Mouse (Mus musculus) layer of hippocampus, postnatal 14 days (tissue): ENCODE measurements at regions not wholly inside any gene's neighbourhood (a gene's known extent, or its start where the extent isn't known, plus 50 kb on each side); places are given as distances from the start of the nearest gene placed in this dataset.

Experiments used
- DNase-seq, 2 experiments: peaks; one replicate each; pipeline ENCODE4 v3.0.0; 2021 to 2022; ENCODE audit warnings: low spot score in 2 of 2, mixed read lengths in 1 of 2

DNA sequence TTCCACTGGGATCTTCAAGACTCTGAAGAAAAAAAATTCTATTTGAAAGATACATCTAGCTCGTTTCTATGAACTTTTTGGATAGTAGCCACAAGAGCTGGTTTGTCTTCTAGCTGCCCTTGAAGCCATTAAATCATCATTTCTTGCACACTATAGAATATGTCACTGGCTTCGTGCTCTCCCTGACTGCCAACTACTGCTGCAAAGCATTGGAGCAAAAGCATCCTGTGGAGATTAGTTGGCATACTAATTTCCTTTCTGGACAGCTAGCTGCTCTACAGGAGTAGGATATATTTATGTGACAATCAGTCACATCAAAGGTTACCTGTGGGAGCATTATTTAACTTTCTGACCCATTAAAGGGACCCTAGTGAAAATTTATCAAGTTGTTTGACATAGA lies 243.1 kb downstream of the Pdgfc start:
- DNase-seq: no peak

DNA sequence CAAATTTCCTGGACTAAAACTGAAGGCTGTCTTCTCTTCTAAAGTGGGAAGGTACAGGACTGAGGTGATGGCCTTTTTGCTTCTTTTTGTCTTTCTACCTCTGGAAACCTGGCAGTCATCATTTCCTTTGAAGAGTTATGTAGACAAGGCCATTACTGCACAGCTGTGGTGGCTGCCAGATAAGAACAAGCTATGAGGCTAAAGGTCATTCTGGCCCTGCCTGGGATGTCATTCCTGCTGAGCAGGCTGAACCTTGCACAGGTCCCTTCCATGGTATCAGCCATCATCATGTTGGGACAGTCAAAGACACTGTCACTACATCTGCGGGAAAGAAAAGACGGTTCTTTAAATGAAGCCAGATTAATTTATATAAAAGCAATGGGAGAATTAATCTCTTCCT lies 253.5 kb downstream of the Pdgfc start:
- no peak for DNase-seq

DNA sequence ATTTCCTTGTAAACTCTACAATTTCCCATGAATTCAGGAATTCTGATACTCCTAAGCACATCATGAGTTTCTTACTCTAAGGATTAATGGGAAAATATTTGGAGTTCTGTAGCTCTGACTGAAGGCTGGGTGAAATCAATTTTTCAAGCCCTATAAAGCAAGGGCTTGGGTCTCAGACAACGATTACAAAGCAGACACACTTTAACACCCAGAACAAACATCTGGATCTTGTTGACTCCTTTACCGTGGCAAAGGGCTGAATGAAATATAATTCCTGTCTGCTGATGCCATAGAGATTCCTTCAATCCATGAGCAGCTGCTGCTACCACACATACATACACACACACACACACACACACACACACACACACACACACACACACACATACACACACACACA lies 256.2 kb downstream of the Pdgfc start:
- DNase-seq: no peak

DNA sequence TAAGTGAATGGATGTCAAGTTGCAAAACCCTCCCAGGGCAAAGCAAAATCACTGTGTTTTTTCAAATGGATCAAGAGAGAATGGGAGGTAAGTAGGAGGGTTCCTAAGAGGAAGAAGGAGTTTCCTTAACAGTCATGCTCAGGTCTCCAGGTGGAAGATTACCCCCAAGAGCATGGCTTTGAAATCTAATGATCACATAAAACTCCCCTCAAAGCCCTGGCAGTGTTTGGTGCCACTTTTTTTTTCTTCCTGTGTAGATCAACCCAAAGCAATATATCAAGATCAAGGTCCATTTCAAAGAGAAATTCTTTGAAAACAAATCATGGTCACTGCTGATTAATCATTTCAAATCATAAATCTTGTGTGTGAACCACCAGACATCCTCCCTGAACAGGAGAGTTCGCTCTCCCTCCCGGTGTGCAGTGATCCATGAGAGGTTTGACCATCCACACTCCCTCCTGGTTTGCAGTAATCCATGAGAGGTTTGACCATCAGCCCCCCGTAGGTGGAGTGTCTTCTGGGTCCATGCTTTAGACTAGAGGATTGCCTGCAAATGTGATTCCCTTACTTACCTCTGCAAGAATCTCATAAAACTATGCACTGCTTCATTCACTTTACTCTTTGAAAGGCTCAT lies 257.1 kb downstream of the Pdgfc start:
- no peak for DNase-seq

DNA sequence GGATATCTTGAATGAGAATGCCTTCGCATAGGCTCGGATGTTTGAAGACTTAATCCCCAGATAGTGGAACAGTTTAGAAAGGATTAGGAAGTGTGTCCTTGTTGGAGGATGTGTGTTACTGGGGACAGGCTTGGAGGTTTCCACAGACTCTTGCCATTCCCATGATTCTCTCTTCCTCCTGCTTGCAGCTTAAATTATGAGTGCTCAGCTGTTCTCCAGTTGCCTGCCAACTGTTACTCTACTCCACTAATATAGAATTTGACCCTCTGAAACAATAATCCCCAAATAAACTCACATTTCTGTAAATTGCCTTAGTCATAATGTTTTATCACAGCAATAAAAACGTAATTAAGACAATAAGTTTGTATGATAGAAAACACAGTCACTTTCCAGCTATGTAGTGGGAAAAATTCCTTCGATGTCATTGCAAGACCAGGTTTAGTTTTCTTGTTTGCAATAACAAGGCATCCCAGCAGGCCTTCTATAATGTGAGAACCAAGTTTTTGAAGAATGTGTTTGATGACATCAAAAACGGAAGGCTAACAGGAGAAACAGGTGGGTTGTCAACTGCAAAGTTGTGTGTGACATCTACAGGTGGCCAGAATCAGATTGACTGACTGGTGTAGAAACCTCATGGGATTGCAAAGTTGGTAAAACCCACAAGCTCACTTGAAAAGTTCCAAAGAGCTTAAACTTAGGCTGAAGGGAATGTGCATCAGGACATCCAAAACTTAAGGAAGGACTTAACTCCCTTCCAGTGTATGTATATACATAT lies 268.0 kb downstream of the Pdgfc start:
- no peak for DNase-seq

DNA sequence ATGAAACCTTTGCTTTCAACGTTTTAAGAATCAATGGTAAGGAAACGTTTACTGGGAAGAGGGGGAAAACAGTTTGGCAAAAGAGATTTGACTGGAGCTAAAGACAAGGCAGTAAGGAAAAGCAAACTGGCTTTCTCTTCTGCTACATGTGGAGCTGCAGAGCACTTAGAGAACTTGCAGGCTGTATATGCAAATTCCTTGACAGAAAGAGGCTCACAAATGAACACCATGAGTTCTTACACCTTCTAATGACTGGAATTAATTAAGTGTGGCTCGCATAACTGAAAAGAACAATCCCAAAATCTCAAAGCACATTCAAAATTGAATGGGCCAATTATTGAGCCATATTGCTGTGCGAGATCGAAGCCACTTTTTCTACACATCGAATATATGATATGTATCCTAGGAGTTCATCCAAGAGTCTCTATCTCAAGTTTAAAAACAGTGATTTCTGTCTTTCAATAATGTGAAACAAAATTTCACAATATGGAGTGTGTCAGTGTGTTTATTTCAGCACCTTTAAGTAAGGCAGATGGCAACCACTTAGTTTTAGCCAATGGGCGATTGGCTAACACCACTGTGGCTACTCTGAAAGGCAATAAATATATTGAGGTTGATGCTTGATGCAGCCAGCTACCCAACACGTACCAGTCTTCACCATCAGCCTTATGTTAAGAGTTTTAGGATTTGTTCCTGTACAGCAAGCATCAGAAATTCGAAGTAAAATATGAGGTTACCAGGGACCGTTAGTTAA lies 269.4 kb downstream of the Pdgfc start:
- no peak for DNase-seq

DNA sequence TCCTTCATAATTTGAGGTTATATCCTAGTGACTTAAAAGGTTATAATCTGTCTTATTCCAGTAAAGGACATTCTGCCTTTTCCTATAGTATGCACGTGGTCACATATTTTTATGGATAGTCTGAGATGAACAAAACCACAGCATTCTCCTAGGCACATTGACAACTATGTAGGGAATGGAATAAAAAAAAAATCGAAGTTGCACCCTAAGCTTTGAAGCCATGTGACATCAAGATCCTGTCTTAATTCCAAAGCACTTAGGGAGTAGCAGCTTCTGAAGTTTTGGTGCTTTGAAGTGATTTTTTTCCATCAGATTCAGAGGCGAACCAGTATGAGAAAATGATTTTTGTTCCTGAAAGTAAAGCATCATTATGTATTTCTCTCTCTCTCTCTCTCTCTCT lies 290.6 kb downstream of the Pdgfc start:
- no peak for DNase-seq

DNA sequence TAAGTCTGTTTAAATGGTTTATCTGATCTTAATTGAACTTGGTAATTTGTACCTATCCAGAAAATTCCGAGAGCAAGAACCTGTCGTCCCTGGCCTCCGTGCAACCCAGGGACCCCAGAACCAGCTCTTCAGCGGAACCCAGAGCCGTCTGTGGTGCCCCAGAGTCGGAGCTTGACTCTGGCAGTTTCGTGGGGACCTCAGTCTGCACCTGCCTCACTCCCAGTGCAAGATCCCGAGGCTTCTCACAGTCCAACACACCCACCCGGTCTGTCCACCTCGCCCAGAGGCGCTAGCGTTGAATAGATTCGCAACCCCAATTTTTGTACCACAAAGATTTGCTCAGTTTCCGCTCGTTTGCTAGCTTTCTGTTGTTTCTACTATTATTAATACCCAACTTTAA lies 315.5 kb downstream of the Pdgfc start:
- DNase-seq: no peak

DNA sequence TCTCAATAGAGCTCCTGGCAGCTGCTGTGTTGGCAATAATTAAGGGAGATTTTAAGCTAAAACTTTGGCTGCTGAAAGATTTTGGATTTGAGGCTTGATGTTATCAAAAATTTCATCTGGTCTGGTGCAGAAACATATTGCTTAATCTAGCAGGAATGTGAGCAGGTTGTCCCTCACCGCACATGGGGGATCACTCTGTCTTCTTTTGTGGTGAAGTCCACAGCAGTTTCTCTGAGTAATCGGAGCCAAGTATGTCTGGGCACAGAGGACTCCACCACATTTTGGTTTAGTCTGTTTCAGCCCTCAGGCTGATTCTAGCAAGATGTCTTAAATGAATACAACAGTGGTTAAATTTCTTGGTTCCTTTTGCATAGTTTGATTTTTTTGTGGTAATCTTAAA lies 331.7 kb downstream of the Pdgfc start:
- DNase-seq: peak; percentile 3 to 15

DNA sequence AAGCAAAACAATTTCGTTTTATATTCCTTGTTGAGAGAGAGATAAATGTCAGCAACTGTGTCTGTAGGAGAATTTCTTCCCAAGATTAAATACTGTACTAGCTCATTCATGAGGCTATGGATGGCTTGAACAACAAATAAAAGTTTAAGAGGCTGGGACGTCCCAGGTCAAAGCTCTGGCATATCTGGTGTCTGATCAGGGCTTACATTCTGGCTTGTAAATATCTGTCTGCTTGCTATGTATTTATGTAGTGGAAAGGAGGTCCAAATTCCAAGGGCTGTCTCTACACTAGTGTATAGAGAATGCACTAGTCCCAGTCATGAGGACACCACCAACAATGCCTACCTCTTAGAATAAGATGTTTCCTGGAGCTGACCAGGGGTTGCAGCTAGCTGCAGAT lies 332.4 kb downstream of the Pdgfc start:
- no peak for DNase-seq

DNA sequence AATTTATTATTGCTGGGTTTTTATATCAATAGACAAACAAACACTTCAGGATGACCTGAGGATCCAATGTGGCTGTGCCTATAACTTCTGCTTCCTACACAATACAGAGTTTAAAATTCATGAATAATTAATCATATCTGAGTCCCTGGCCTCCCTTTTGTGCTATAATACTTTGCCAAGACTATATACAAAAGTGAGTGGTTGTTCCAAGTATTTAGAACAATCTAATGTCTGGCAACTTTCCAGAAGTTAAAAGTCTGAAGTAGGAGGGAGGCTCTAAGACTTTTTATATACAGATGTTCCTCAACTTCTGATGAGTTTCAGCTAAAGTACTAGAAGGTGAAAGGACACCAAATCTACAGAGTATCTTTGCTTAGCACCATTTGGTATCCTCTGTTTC lies 333.5 kb downstream of the Pdgfc start:
- DNase-seq: no peak

DNA sequence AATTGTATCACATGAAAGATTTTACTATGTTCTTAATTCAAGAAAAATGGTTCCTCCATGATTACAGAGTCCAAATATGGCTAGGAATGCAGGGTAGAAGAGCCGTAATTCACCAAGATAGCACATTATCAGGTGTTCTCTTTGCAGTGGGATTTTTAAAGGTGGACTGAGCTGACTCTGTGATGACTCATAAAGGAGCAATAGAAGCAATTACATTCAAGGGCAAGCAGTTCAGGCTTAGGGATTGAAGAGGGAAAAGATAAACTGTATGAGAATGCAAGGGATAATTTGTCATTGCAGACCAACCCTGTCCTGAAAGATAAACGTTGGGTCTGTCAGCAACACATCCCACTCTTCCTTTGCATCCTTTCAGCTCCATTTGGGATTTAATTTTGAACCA lies 339.8 kb downstream of the Pdgfc start:
- no peak for DNase-seq

DNA sequence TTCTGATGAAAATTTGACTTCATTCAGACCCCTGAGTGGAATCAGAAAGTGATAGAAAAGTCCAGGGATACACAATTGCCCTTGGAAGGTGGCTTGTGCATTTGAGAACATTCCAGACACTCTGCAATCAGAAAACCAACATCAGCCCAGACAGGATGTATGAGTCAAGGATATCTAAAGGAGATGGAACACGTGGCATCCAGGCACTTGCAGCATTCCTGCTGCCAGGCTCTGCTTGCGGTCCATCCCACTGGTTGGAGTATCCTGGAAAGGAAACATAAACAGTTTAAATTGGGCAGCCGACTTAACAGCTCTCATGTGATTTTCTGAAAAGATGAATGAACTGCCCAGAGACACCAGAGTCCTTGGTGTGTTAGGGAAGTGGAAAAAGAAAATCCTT lies 341.2 kb downstream of the Pdgfc start:
- DNase-seq: no peak

DNA sequence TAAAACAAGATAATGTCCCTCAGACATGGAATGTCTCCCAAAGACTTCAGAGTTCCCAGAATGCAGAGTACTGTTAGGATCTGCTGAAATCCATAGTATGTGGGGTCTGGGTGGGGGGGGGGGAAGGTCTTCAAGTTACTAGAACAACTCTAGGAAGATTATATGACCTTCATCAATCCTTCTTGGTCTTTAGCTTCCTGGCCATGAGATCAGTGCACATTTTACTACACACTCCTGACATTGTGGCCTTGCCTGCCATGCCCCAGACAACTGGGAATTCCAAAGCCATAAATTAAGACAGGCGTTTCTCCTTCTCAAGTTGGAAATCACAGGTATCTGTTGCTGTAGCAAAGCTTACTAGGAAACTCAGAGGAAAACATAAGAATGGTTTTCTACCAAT lies 343.1 kb downstream of the Pdgfc start:
- no peak for DNase-seq

DNA sequence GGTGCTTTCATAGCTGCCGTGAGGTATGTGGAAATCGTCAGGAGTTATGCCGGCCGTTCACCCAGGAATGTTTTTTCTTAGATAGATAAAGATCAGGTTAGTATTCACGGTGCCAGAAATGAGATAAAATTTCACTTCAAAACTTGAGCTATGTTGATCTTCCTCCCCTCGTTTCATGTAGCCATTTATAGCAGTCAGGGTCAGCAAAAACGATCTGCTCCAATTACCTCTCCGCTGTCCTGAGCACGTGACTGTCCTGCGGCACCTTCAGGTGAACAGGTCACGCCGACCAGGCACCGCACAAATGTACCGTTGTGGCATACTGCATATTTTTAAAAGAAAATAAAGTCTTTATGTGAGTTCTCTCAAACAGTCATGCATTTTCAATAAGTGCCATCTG lies 350.7 kb downstream of the Pdgfc start:
- DNase-seq: no peak

DNA sequence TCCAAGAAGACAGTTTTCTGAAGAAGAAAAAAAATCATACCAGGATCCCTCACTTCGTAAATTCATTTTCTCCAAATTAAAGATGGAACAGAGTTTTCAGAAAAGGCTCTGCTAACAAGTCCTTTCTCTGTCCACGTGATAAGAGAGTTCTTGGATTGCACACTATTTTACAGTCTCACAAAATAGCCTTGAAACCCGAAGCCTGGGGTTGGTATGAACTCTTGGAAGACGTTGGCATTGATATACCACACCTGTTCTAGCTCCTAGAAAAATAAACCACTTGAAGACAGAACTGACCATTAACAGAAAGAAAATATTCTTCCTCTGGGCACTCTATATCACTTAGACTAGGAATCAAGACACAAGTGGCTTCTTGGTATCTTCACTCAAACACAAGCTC lies 351.4 kb downstream of the Pdgfc start:
- no peak for DNase-seq

DNA sequence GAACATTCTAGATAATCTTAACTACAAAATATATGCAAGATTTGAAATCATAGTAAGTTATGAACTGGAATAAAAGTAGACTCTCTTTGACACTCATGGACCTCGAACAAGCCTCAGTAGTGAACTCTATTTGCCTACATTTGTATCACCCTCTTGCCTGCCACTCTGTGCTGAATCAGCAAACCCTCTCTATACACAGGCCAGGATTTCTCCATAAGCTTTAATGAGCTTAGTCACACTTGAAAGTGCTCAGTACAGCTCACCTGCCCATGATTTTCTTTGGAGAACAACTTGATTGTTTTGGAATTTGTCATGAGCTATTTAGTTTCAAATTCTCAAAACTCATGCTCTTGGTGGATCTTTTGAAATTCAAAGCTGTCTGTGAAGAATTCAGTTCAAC lies 361.0 kb downstream of the Pdgfc start:
- DNase-seq: no peak

DNA sequence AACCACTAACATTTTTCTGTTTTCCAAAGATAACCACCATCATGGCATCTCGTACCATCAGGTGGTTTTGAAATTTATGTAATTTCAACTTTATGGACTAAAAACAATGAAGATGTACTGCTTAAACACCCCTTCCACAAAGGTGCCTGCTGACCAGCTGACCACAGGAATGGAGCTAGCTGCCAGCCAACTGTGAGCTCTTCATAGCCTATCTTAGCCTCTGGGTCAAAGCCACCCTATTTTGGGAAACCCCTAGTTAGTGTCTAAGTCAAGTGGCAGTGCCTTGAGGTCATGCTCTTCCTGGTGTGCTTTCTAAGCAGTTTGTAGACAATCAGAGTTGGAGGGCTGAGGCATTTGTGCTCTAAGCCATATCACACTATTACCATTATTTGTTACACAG lies 364.8 kb downstream of the Pdgfc start:
- no peak for DNase-seq

DNA sequence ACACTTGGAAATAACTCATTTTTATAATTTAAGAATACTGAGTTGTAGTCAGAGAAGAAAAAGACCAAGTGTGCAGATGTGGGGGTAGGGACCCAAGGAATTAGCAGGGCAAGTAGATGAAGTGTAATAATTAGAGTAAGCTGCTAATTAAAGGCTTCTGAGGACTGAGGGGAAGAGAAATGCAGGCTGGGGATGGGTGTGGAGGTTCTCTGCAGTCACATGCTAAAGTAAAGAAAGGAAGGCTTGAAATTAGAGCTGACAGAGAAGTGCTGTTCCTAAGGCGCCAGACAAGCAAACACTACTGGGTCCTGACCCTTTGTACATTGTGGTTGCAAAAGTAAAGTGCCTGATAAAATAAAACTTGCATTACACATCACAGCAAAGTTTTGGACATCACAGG lies 372.7 kb downstream of the Pdgfc start:
- no peak for DNase-seq

DNA sequence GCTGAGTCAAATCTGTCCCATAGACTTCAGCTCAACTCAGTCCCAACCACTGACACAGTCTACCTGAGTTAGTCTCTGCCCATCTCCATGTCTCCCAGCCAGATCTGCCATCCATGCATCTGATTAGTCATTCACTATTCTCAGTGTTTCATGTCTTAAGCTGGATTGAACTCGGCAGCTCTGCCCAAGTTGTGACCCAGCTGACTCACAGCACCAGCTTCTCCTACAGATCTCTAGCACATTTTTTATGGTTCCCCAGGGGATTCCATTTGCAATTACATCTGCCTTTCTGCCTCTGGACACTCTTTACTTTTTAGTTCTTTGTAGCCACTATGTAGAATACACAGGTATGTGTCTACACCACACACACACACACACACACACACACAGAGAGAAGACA lies 385.7 kb downstream of the Pdgfc start:
- DNase-seq: no peak

DNA sequence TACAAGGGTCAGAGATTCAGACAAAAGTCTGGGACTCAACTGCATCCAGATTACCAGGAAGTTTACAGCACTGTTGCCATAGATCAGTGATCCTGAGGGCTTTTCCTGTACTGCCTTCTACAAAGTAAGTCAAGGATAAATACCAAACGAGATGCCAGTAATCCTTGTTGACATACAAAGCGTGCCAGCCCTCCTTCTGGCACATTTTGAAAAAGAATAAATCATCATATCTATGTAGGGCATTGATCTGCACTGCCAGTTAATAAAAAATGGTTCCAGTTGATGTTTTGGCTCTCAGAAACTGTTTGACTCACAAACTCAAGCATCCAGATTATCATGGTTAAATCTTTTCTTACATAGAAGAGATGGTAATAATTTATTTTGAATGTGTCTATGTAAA lies 390.5 kb downstream of the Pdgfc start:
- no peak for DNase-seq
